15 mouse cellular contexts compared by ENCODE assay signal in genomic region chr4:58677701-58678385, GRCm38 (mm10).
A peak's percentile ranks its signal among the peaks of the same experiment; 100 is the strongest.
DNase-seq lines count a peak whose midpoint lies in the region; ATAC-seq and TF ChIP-seq lines count a peak whose summit lies in the region.
"Had no signal": no experiment of that assay in that cellular context is flagged by ENCODE, and none has a peak within 500 bp of the region (broad histone marks: within the 10 kb centered on the region; RNA-seq: fewer than 3 reads in every experiment).

No protein-coding gene starts in this region.

- H3K4me1 ChIP-seq in heart, embryonic 13.5 days = no peaks in the 10 kb centered on the region
- peaks cover 8% of the 10 kb centered on the region for H3K4me1 ChIP-seq in embryonic facial prominence, embryonic 13.5 days
- no peaks in the 10 kb centered on the region for H3K4me1 ChIP-seq in kidney, adult 2 months (ENCODE audit: control insufficient read depth, insufficient read depth, low read length)
- H3K4me1 ChIP-seq: heart, embryonic 15.5 days; midbrain, embryonic 12.5 days; neural tube, embryonic 12.5 days had no signal

- intact Hi-C loops in heart, postnatal 36 days (cut with DNase I) = no loop called here

- no peaks in the 10 kb centered on the region for H3K36me3 ChIP-seq in heart, embryonic 13.5 days
- H3K36me3 ChIP-seq in embryonic facial prominence, embryonic 13.5 days = no peaks in the 10 kb centered on the region
- H3K36me3 ChIP-seq in kidney, adult 2 months (ENCODE audit: control insufficient read depth, insufficient read depth, low read length) = no peaks in the 10 kb centered on the region
- H3K36me3 ChIP-seq: heart, embryonic 15.5 days; midbrain, embryonic 12.5 days; neural tube, embryonic 12.5 days had no signal

- ATAC-seq in heart, embryonic 13.5 days (ENCODE audit: extremely low read depth, insufficient number of reproducible peaks, low FRiP score, low TSS enrichment) = no peak
- 0 out of 2 replicates have a peak, but pooled peaks have one; percentile 20 for ATAC-seq in embryonic facial prominence, embryonic 13.5 days (ENCODE audit: insufficient number of reproducible peaks, insufficient read depth, low FRiP score, low TSS enrichment, low read depth)
- ATAC-seq: hindbrain, embryonic 16.5 days had no signal

- 0 out of 2 replicates have a peak overlapping the region, but pooled peaks have one; percentile 32 for H3K27ac ChIP-seq in heart, embryonic 13.5 days (replicated peaks)
- H3K27ac ChIP-seq in embryonic facial prominence, embryonic 13.5 days = peak overlapping the region; percentile 89
- H3K27ac ChIP-seq in kidney, adult 2 months (ENCODE audit: insufficient read depth, low read depth, low read length) = no peak overlapping the region
- H3K27ac ChIP-seq: heart, embryonic 15.5 days; midbrain, embryonic 12.5 days; neural tube, embryonic 12.5 days had no signal

- no peaks in the 10 kb centered on the region for H3K27me3 ChIP-seq in heart, embryonic 13.5 days (replicated peaks)
- H3K27me3 ChIP-seq in embryonic facial prominence, embryonic 13.5 days = no peaks in the 10 kb centered on the region
- H3K27me3 ChIP-seq in kidney, adult 2 months (replicated peaks; ENCODE audit: control insufficient read depth, insufficient read depth, low read length) = no peaks in the 10 kb centered on the region
- H3K27me3 ChIP-seq: heart, embryonic 15.5 days; midbrain, embryonic 12.5 days; neural tube, embryonic 12.5 days had no signal

- H3K4me3 ChIP-seq in heart, embryonic 13.5 days = no peak overlapping the region
- no peak overlapping the region for H3K4me3 ChIP-seq in embryonic facial prominence, embryonic 13.5 days
- no peak overlapping the region for H3K4me3 ChIP-seq in kidney, adult 2 months (ENCODE audit: insufficient read depth, low read depth, low read length)
- H3K4me3 ChIP-seq: heart, embryonic 15.5 days; midbrain, embryonic 12.5 days; neural tube, embryonic 12.5 days had no signal

- no peak for DNase-seq in heart, postnatal 36 days
- peak; percentile 37 for DNase-seq in R1 (ENCODE audit: low read depth, low spot score)
- peak; percentile 69 for DNase-seq in hindlimb bud, embryonic 11.5 days (ENCODE audit: extremely low spot score, low read depth, low spot score)
- DNase-seq in cerebellum, adult 9-11 months = no peak
- DNase-seq in lung, postnatal 10 days = no peak
- no peak for DNase-seq in kidney, adult 2 months
- DNase-seq: gastrocnemius, postnatal 10 days; kidney, postnatal 4 days; thymus, postnatal 14 days had no signal

- 39% methylated on average over 6 of the region's 6 CpGs for WGBS in heart, embryonic 13.5 days
- WGBS in embryonic facial prominence, embryonic 13.5 days = 15% methylated on average over 6 of the region's 6 CpGs
- WGBS in kidney, adult 2 months = 37% methylated on average over 6 of the region's 6 CpGs

- H3K9ac ChIP-seq in heart, embryonic 13.5 days = no peak overlapping the region
- no peak overlapping the region for H3K9ac ChIP-seq in embryonic facial prominence, embryonic 13.5 days
- H3K9ac ChIP-seq: heart, embryonic 15.5 days; midbrain, embryonic 12.5 days; neural tube, embryonic 12.5 days had no signal

- no peak for TF ChIP-seq CTCF in kidney, adult 2 months (conservative IDR thresholded peaks at IDR 0.05; ENCODE audit: insufficient read depth, insufficient read length, low read depth, low read length)

- no peak for TF ChIP-seq POLR2A in kidney, adult 2 months (IDR thresholded peaks at IDR 0.05; ENCODE audit: low read depth, low read length)

- H3K4me2 ChIP-seq in heart, embryonic 13.5 days = no peak overlapping the region
- H3K4me2 ChIP-seq in embryonic facial prominence, embryonic 13.5 days = peak overlapping the region; percentile 37
- H3K4me2 ChIP-seq: heart, embryonic 15.5 days; midbrain, embryonic 12.5 days; neural tube, embryonic 12.5 days had no signal

- no peaks in the 10 kb centered on the region for H3K9me3 ChIP-seq in heart, embryonic 13.5 days
- no peaks in the 10 kb centered on the region for H3K9me3 ChIP-seq in embryonic facial prominence, embryonic 13.5 days
- H3K9me3 ChIP-seq: heart, embryonic 15.5 days; midbrain, embryonic 12.5 days; neural tube, embryonic 12.5 days had no signal

Comparison
In these comparisons a context has a peak if more than half of its experiments do, and no peak if none do; other contexts are left out.
1. DNase-seq: peak in R1 (single experiment) and hindlimb bud, embryonic 11.5 days (single experiment); none in heart, postnatal 36 days (0 of 2), cerebellum, adult 9-11 months (single experiment), lung, postnatal 10 days (single experiment) and kidney, adult 2 months (single experiment).